Mouse (Mus musculus): Measurements from ENCODE around the gene Ppp1r15b. TPM values are rescaled to one million over a fixed set of nuclear protein-coding genes. Genes with fewer than 3 reads are reported as not detected.

Ppp1r15b gene
- total RNA-seq, 4 experiments from 2014 or later: 39.6 to 47.7 (median 43.0) TPM

DNA sequence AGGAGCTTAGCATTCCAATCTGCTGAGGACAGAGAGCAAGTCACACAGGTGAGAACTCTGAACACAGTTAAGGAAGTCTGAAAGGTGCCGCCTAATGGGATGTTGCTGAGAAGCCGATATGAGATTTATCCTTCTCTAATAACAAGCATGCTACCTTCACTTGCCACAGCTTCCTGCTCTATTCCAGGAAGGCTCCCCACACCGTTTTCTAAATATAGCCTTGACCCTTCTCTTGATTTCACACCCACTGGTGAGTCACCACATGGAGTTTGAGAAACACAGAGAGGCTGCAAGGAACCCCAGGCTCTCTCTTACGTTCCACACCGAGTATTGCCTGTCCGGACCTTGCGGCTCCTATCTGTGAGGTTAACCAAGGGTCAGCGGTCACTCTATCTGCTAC is 57.8 kb downstream of the Ppp1r15b start:
- DNase-seq (ENCODE audit: low spot score in 2 of 2): no peak

Other genes starting within 250 kb of the Ppp1r15b start
- gene Mdm4, start 100.6 kb upstream of the Ppp1r15b start, total RNA-seq (2022): 100 to 1,000 TPM in 1 of 4 experiments, 10 to 100 TPM in 3; 86.9 to 117 (median 95.4) TPM
- gene Pik3c2b, start 85.5 kb upstream of the Ppp1r15b start, total RNA-seq (2022): 10 to 100 TPM; 15.9 to 17.6 (median 16.4) TPM
- gene Plekha6, start 33.1 kb downstream of the Ppp1r15b start, total RNA-seq (2022): 10 to 100 TPM; 61.6 to 69.8 (median 62.7) TPM
- not detected for gene Golt1a, start 178.7 kb downstream of the Ppp1r15b start, total RNA-seq (2022)
- not detected for gene Kiss1, start 190.7 kb downstream of the Ppp1r15b start, total RNA-seq (2022)
- gene Ren1, start 219.4 kb downstream of the Ppp1r15b start, total RNA-seq (2022): not detected
- 1 to 10 TPM; 2.0 to 3.3 (median 2.5) TPM for gene Etnk2, start 232.4 kb downstream of the Ppp1r15b start, total RNA-seq (2022)

Measured in layer of hippocampus, adult 8-10 months (tissue).